Mouse (Mus musculus): Measurements from ENCODE around the gene Eps8.

DNA sequence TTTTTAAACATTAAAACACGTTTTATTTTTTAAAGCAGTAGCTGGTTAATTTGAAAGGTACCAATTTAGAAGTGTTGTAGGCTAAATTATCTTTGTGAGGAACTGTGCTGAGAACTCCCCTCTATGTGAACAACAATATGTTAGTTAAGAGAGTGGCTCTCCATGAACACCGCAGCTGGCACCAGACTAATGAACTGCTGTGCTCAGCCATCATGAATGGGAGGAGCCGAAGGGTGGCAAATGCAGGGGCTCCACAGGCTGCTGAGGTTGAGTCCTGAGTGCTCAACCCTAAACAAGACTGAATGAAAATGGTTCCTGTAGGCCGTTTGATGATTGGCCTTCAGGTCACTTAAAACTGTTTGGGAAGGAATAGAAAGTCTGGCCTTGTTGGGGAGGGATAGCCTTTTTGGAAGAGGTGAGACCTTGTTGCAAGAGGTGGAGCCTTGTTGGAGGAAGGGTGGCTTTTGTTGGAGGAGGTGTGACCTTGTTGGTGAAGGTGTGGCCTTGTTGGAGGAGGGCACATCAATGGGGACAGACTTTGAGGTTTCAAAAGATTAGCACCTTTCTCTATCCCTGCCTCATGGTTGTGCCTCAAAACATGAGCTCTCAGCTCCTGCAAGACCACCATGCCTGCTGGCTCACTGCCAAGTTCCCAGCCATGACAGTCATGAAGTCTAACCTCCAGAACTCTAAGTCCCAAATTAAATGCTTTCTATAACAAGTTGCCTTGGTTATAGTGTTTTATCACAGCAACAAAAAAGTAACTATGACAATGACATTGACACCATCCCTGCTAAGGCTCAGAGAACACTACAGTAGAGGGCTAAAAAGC lies 50.0 kb downstream of the Eps8 start:
- no peak for TF ChIP-seq CTCF (IDR thresholded peaks at IDR 0.05; ENCODE audit: low read depth, low read length)
- TF ChIP-seq POLR2A (IDR thresholded peaks at IDR 0.05; ENCODE audit: insufficient read depth, low read length): no peak

All from ES-Bruce4 (cell line).